Mouse (Mus musculus) forebrain, postnatal 0 days (tissue): Measurements from ENCODE around the gene Camk2n1. TPM values are rescaled to one million over a fixed set of nuclear protein-coding genes. Genes with fewer than 3 reads are reported as not detected.
A peak's percentile ranks its signal among the peaks of the same experiment; 100 is the strongest.

ENCODE experiments used
- ATAC-seq: fragments of 200-750 bp; cut with Nextera tagmentation; 2 replicates; pipeline ENCODE4 v1.8.0; 2017; ENCODE audit warnings: mild to moderate bottlenecking, moderate library complexity
- DNase-seq: peaks from one replicate; pipeline ENCODE4 v3.0.0-alpha.2; 2015
- H3K27ac ChIP-seq: fragments of 300-500 bp; sonication (generic); 2 replicates; pipeline ENCODE4 v1.5.1; 2014; ENCODE audit warnings: low read depth, mild to moderate bottlenecking, antibody characterized with exemption, low read length, moderate library complexity, mixed read lengths
- H3K27me3 ChIP-seq: fragments of 300-500 bp; sonication (generic); 2 replicates; pipeline ENCODE4 v1.6.1; 2014; ENCODE audit warnings: mild to moderate bottlenecking, low read length, mixed read lengths; ENCODE audit not compliant: insufficient read depth
- H3K36me3 ChIP-seq: fragments of 300-500 bp; sonication (generic); 2 replicates; pipeline ENCODE4 v1.6.1; 2014; ENCODE audit warnings: mild to moderate bottlenecking, moderate library complexity; ENCODE audit not compliant: insufficient read depth
- H3K4me1 ChIP-seq: fragments of 300-500 bp; sonication (generic); 2 replicates; pipeline ENCODE4 v1.6.1; 2014; ENCODE audit warnings: antibody characterized with exemption; ENCODE audit not compliant: insufficient read depth
- H3K4me2 ChIP-seq: fragments of 300-500 bp; sonication (generic); 2 replicates; pipeline ENCODE4 v1.6.1; 2014; ENCODE audit warnings: low read depth, mild to moderate bottlenecking, moderate library complexity
- H3K4me3 ChIP-seq: fragments of 300-500 bp; sonication (generic); 2 replicates; pipeline ENCODE4 v1.5.1; 2014; ENCODE audit warnings: low read depth, low read length, mixed read lengths
- H3K9ac ChIP-seq: fragments of 300-500 bp; sonication (generic); 2 replicates; pipeline ENCODE4 v1.6.1; 2014; ENCODE audit warnings: mild to moderate bottlenecking
- H3K9me3 ChIP-seq: fragments of 300-500 bp; sonication (generic); 2 replicates; pipeline ENCODE4 v1.6.1; 2016; ENCODE audit warnings: low read length
- CTCF ChIP-seq: sonication (generic); IDR thresholded peaks from 2 replicates; pipeline ENCODE4 v1.5.1; 2016; ENCODE audit warnings: antibody characterized with exemption, control low read depth, low read depth
- WGBS: fragments of 180-500 bp; shearing (Covaris S2); extraction: QIAGEN DNeasy Blood & Tissue Kit; methylation state at CpG from one replicate; pipeline ENCODE4 v1.1.7; 2014; 5-methylcytosine and 5-hydroxymethylcytosine counted together
- polyA plus RNA-seq: library from polyadenylated mRNA; unstranded; fragments of >200 nt; fragmentation: Nextera tagmentation; extraction: Ambion mirVana; gene quantifications from 2 replicates; pipeline ENCODE4 v1.2.1, GENCODE M21; 2015
- total RNA-seq: library from RNA; depleted of rRNA; stranded (reverse); fragments of >200 nt; gene quantifications from 2 replicates; pipeline ENCODE4 v1.2.3, GENCODE M21; 2014

Gene Camk2n1
- total and polyA plus RNA-seq, 2 experiments from 2014 or later = 21.4 to 45.9 TPM

DNA sequence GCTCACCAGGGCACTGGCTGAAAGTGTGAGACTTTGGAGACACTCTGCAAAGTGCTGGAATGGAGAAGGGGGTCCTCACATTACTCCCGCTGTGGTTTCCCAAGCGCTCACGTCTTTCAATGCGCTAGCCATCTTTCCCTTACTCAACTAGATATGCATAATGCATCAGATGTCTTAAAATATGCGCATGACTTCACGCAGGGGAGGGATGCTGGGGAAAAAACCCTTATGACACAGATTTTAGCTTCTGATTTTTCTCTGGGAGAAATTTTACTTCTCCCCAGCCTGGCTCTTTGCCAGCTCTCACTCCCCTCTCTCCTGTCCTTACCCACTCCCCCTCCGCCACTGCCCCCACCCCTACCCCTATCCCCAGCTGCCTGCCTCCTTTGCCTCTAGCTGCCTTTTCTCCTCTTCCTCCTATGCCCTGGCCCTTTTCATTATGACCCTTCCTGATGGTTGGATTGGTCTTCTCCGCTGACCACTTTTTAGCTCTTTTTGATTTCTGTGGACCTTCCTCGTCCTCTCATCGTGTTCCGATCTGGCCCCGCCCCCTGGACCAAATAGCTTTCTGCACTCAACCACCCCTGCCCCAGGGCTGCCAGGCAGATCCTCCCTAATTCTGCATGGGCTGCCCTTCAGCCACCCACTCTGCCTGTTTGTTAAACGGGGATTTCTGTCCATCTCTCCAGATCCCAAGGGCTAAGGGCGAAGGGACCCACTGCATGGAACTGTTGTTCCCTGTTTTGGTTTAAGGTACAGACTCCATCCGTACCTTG lies 6.1 kb upstream of the Camk2n1 start:
- WGBS = 29% methylated on average over 15 of the region's 15 CpGs
- Histone ChIP-seq H3K36me3 (no peaks in the 10 kb centered on the region), H3K9me3 (no peaks in the 10 kb centered on the region), H3K4me3 (no peak overlapping the region), H3K27me3 (no peaks in the 10 kb centered on the region), H3K9ac (no peak overlapping the region; the same call in 1 of the 2 replicates), H3K4me1 (peaks cover 11% of the 10 kb centered on the region; the same call in 1 of the 2 replicates), H3K27ac (peak overlapping the region; percentile 60), H3K4me2 (peak overlapping the region; percentile 32)
- no peak for TF ChIP-seq CTCF
- ATAC-seq (peak; percentile 74), DNase-seq (peak; percentile 73)

DNA sequence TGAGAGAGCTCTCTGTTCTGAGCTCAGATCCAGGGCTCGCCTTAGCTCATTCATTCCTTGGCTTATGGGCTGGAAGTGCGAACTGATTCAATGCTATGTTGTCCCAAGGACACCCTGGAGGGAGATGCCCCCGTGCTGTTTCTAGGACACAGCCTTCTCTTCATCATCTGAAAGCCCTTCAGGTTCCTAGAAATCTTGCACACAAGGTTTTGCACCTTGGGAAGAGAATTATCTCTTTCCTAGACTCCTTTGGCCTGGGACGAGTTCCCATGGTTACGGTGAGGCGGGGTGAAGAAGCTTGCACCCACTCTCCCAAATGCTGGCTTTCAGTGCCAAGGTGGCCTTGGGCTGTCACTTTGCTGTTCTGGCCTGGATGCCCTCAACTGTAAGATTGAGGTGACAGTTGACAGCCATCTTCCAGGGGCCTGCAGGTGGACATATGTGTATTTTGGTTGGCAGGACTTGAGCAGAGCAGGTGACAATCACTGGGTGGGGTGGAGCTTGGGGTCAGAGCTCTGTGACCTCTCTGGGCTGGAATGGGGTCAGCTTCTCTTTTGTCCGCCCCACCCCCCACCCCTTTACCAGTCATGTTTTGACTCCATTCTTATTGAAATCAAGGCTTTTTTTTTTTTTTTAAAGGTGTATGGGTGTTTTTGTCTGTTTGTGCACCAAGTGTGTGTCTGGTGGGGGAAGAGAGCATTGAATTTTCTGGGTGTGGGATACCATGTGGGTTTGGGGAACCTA lies 5.1 kb upstream of the Camk2n1 start:
- H3K9me3 ChIP-seq = no peaks in the 10 kb centered on the region
- H3K4me3 ChIP-seq = no peak overlapping the region
- TF ChIP-seq CTCF = no peak
- no peak overlapping the region for H3K4me2 ChIP-seq
- no peak overlapping the region for H3K27ac ChIP-seq
- H3K9ac ChIP-seq = no peak overlapping the region
- H3K36me3 ChIP-seq = no peaks in the 10 kb centered on the region
- peaks cover 16% of the 10 kb centered on the region for H3K4me1 ChIP-seq
- ATAC-seq = no peak
- 59% methylated on average over 7 of the region's 7 CpGs for WGBS
- no peaks in the 10 kb centered on the region for H3K27me3 ChIP-seq
- DNase-seq = no peak

DNA sequence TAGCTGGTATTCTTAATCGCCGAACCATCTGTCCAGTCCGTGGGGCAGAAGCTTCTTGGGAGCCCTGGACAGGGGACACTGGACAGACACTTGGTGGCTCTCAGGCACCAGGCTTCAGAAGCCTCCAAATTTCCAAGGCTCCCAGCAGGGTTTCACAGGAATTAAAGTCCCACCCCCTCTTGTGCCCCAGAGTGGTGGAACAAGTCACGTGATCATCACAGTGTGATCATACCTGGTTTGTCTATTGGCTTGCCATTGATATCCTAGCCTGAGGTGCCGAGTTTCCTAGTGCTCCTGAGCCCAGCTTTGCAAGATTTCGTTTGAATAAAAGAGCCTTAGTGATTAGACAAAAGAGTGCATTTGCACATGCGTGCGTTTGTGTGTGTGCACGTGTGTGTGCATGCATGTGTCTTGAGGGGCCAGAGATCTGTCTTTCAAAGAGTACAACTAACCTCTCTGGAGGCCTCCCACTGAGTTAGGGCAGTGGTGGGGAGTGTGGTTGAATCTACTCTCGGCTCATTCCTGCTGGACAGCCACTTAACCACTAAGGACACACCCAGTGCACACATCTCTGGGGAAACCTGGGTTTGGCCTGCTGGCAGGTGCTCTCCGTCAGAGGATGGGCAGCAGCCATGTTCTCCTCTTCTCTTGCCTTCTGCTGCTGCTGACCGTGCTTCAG lies 4.3 kb upstream of the Camk2n1 start:
- no peak for TF ChIP-seq CTCF
- no peaks in the 10 kb centered on the region for H3K9me3 ChIP-seq
- H3K9ac ChIP-seq = no peak overlapping the region
- H3K4me2 ChIP-seq = no peak overlapping the region
- ATAC-seq (no peak), DNase-seq (no peak)
- no peak overlapping the region for H3K4me3 ChIP-seq
- no peaks in the 10 kb centered on the region for H3K36me3 ChIP-seq
- 59% methylated on average over 12 of the region's 12 CpGs for WGBS
- no peaks in the 10 kb centered on the region for H3K27me3 ChIP-seq
- peaks cover 16% of the 10 kb centered on the region for H3K4me1 ChIP-seq
- H3K27ac ChIP-seq = no peak overlapping the region

DNA sequence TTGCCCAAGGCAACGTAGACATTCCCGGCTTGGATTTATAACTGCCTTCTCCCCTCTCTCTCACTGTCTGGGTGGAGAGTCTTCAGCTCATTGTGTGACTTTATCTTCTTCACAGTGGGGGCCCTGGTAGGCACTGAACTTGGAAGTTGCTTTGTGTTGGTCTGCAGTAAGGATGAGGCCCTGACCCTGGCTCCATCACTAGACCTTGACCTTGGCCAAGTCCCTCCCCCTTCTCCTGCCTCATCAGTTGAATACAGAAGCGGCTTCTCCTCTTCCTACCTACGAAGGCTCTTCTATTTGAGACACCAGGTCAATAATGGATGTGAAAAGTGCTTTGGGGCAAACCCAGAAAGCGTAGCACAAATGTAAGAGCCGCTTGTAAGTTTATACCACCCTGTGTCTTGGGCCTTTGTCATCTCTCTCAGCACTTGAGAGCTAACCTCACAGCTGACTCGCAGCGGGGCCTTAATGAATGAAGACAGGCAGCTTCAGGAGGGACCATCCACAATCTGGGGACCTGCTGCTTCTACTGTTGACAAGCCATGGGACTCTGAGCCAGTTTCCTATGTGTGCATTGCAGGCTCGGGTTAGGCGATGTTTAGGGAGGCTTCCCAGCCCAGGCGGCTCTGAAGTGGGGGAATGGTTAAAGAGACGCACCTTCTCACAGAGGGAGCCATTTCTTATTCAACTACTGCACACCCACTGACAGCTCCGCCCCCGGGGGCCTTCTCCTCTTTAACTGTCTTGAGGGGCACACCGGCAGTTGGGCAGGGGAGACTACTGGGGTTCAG lies 1.6 kb upstream of the Camk2n1 start:
- no peak overlapping the region for H3K4me3 ChIP-seq
- no peak overlapping the region for H3K9ac ChIP-seq
- DNase-seq (no peak), ATAC-seq (no peak)
- TF ChIP-seq CTCF = no peak
- no peaks in the 10 kb centered on the region for H3K36me3 ChIP-seq
- WGBS = 39% methylated on average over 15 of the region's 15 CpGs
- no peak overlapping the region for H3K4me2 ChIP-seq
- peaks cover 16% of the 10 kb centered on the region for H3K4me1 ChIP-seq
- no peak overlapping the region for H3K27ac ChIP-seq
- H3K27me3 ChIP-seq = no peaks in the 10 kb centered on the region
- no peaks in the 10 kb centered on the region for H3K9me3 ChIP-seq

DNA sequence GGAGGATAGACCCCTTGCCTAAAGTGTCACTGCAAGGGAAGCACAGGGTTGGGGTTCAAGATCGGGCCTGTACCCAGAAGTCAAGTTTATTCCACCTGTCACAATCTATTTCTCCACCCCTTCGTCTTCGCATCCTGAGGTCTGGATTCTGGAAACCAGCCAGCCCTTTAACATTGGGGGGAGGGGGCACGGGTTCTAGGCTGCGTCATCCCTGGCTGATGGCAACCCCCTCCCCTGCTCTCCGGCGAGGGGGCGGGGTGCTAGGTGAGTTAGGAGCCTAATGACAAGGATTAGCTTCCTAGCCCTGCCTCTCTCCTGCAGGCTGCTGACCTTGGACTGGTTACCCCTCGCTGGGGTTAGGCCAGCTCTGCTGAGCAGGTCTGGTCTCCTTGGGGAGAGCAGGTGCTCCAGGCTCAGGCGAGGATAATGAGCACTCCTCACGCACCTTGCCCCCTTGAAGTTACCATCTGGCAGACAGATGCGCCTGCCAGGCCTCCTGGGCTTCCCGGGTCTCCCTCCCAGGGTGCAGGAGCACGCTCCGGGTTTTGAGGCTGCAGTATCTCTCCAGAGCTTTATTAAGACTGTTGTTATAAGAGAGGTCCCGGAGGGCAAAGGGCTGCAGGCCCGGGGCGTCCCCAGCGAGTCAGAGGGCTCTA lies 889 bp upstream of the Camk2n1 start:
- no peak for DNase-seq
- Histone ChIP-seq H3K27me3 (no peaks in the 10 kb centered on the region), H3K4me2 (peak overlapping the region; percentile 96), H3K4me1 (peaks cover 9% of the 10 kb centered on the region), H3K36me3 (no peaks in the 10 kb centered on the region), H3K27ac (peak overlapping the region; percentile 90), H3K4me3 (peak overlapping the region; percentile 82), H3K9me3 (no peaks in the 10 kb centered on the region), H3K9ac (peak overlapping the region; percentile 86)
- TF ChIP-seq CTCF = no peak
- 5% methylated on average over 18 of the region's 19 CpGs for WGBS
- ATAC-seq = no peak

DNA sequence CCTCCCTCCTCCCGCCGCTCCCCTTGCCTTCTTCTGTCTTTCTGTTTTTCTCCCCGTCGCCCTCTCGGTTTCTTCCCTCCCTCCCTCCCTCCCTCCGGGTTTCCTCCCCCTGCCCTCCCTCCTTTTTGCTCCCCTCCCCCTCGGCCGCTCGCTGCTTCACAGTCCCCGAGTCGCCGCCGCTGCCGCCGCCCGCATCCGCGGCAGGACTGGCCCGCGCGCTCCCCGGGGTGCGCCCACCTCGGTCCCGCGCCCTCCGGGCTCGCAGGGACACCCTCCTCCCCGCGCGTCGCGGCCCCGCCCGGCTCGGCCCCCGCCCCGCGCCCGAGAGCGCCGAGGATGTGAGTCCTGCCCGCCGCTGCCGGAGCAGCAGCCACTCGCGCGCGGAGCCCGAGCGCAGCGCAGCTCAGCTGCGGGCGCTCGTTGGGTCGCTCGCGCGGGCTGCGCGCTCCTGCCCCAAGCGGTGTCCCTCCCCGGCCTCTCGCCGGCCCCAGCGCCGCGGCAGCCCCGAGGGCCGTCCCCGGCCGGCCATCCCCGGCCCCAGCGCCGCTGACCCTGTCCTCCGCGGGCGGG lies 542 bp downstream of the Camk2n1 start:
- H3K27me3 ChIP-seq = no peaks in the 10 kb centered on the region
- WGBS = 4% methylated on average over 58 of the region's 78 CpGs
- ATAC-seq = peak; percentile 65

More for the DNA sequence above, 542 bp downstream of the Camk2n1 start:
- H3K27ac ChIP-seq = peak overlapping the region; percentile 90
- no peaks in the 10 kb centered on the region for H3K9me3 ChIP-seq
- peak overlapping the region; percentile 82 for H3K4me3 ChIP-seq
- peak overlapping the region; percentile 86 for H3K9ac ChIP-seq
- no peaks in the 10 kb centered on the region for H3K36me3 ChIP-seq
- DNase-seq = no peak
- peak overlapping the region; percentile 96 for H3K4me2 ChIP-seq
- peaks cover 5% of the 10 kb centered on the region for H3K4me1 ChIP-seq
- no peak for TF ChIP-seq CTCF
